Mouse (Mus musculus) small intestine, adult 2 months (tissue): ENCODE data around the gene Nod2. TPM values are rescaled to one million over a fixed set of nuclear protein-coding genes. Genes with fewer than 3 reads are reported as not detected.
"Not testable (repeated sequence)": the region's sequence is repeated elsewhere in the genome, so short reads cannot be mapped to it uniquely, and the experiment has no call there.

Experiments
- H3K27ac ChIP-seq: fragments of 200-500 bp; 2 replicates; pipeline ENCODE4 v1.5.1; 2012; ENCODE audit warnings: low read depth, low read length, control low read depth, inconsistent platforms; ENCODE audit not compliant: insufficient read depth
- H3K27me3 ChIP-seq: fragments of 200-500 bp; 2 replicates; pipeline ENCODE4 v1.6.1; 2012; ENCODE audit warnings: mild to moderate bottlenecking, moderate library complexity, low read length, inconsistent platforms; ENCODE audit not compliant: control insufficient read depth, insufficient read depth
- H3K36me3 ChIP-seq: fragments of 200-500 bp; 2 replicates; pipeline ENCODE4 v1.6.1; 2012; ENCODE audit warnings: mild to moderate bottlenecking, low read length, control low read depth, inconsistent platforms; ENCODE audit not compliant: control insufficient read depth, insufficient read depth
- H3K4me1 ChIP-seq: fragments of 200-500 bp; 2 replicates; pipeline ENCODE4 v1.6.1; 2012; ENCODE audit warnings: low read length, inconsistent platforms, mixed read lengths; ENCODE audit not compliant: control insufficient read depth, insufficient read depth, insufficient read length
- H3K4me3 ChIP-seq: fragments of 200-500 bp; 2 replicates; pipeline ENCODE4 v1.5.1; 2012; ENCODE audit warnings: low read depth, mild to moderate bottlenecking, control low read depth, inconsistent platforms, low read length, moderate library complexity
- CTCF ChIP-seq: fragments of 200-500 bp; IDR thresholded peaks from 2 replicates; pipeline ENCODE4 v1.5.1; 2012; ENCODE audit warnings: low read depth, mild to moderate bottlenecking, control low read depth, inconsistent platforms, low read length, moderate library complexity, mixed read lengths; ENCODE audit not compliant: insufficient replicate concordance, insufficient read length; ENCODE audit errors: extremely low read depth
- POLR2A ChIP-seq: fragments of 200-500 bp; IDR thresholded peaks from 2 replicates; pipeline ENCODE4 v1.6.1; 2012; ENCODE audit warnings: low read depth, mild to moderate bottlenecking, control low read depth, inconsistent platforms, low read length, moderate library complexity
- WGBS: fragments of 180-500 bp; shearing (Covaris S2); methylation state at CpG from one replicate; pipeline ENCODE4 v1.1.7; 2018; 5-methylcytosine and 5-hydroxymethylcytosine counted together
- polyA plus RNA-seq: library from polyadenylated mRNA; depleted of rRNA; stranded (reverse); fragments of >200 nt; gene quantifications from 2 replicates; pipeline ENCODE4 v1.2.3, GENCODE M21; 2012

The Nod2 gene
- polyA plus RNA-seq, 1 experiment = 2.2 TPM

- Histone ChIP-seq H3K4me1 (peaks cover 36% of the 10 kb centered on the region), H3K36me3 (no peaks in the 10 kb centered on the region), H3K27ac (no peak overlapping the region), H3K27me3 (no peaks in the 10 kb centered on the region), H3K4me3 (peak overlapping the region; percentile 74; the same call in 1 of the 2 replicates)
- TF ChIP-seq POLR2A (no peak), CTCF (no peak)
Measured at GRCm38 (mm10) chr8:88648322-88648721, 1.2 kb downstream of the Nod2 start.

GRCm38 (mm10) chr8:88650016-88650708 lies 3.0 kb downstream of the Nod2 start:
- TF ChIP-seq POLR2A = no peak
- TF ChIP-seq CTCF = no peak
- Histone ChIP-seq H3K27me3 (no peaks in the 10 kb centered on the region), H3K4me3 (no peak overlapping the region), H3K36me3 (no peaks in the 10 kb centered on the region), H3K4me1 (peaks cover 30% of the 10 kb centered on the region), H3K27ac (peak overlapping the region; percentile 42)
- WGBS = 33% methylated on average over 6 of the region's 6 CpGs

GRCm38 (mm10) chr8:88651122-88651521 lies 4.0 kb downstream of the Nod2 start:
- H3K27me3 ChIP-seq, H3K36me3 ChIP-seq: not testable (repeated sequence)
- Histone ChIP-seq H3K4me3 (peak overlapping the region; percentile 14; the same call in 1 of the 2 replicates), H3K27ac (peak overlapping the region; percentile 42; the same call in 1 of the 2 replicates), H3K4me1 (peaks cover 30% of the 10 kb centered on the region)
- WGBS = 34% methylated on average over 4 of the region's 4 CpGs

DNA sequence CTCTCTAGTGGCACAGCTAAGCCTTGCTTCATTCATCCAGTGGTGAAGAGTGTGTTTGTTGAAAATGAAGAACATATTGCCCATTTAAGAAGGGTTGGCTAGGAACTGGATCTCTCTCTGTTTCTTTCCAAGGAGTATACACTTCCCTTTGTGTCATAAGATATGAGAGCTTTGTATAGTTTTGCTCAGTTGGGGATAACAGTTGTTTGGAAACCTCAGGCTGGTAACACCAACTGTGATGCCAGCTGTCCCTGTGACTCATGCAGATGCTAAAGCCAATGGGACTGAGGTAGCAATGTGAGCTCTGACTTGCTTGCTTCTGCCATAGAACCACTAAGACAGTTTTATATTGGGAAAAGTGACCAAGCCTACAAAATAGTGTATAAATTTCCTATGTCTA lies 8.2 kb downstream of the Nod2 start:
- Histone ChIP-seq H3K4me1 (peaks cover 9% of the 10 kb centered on the region), H3K4me3 (no peak overlapping the region), H3K36me3 (no peaks in the 10 kb centered on the region), H3K27ac (no peak overlapping the region), H3K27me3 (no peaks in the 10 kb centered on the region)
- no peak for TF ChIP-seq CTCF
- no peak for TF ChIP-seq POLR2A

DNA sequence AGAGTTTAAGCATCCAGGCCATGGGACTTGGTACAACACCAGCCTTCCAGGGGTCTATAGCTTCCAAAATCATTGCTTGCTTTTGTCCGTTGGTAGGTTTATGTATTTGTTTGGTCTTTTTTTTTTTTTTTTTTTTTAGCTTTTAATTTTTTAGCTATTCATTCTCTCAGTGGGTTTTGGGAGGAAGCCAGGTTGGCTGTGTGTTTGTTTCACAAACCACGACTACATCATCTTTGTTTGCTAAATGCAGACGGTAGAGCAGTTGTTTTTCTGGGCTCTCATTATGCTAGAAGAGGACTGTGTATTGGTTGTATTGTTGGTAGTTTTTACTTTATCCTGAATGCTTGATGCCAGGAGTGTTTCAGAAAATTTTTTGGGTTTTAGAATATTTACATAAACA lies 12.8 kb downstream of the Nod2 start:
- H3K4me1 ChIP-seq = peaks cover 6% of the 10 kb centered on the region
- 67% methylated on average over 3 of the region's 3 CpGs for WGBS

GRCm38 (mm10) chr8:88662401-88662821 lies 15.3 kb downstream of the Nod2 start:
- Histone ChIP-seq H3K27ac (no peak overlapping the region), H3K36me3 (peaks cover 4% of the 10 kb centered on the region; the same call in 1 of the 2 replicates), H3K27me3 (no peaks in the 10 kb centered on the region), H3K4me3 (no peak overlapping the region), H3K4me1 (peaks cover 19% of the 10 kb centered on the region)
- TF ChIP-seq POLR2A (no peak), CTCF (no peak)
- 84% methylated on average over 6 of the region's 6 CpGs for WGBS

More for the DNA sequence above, 12.8 kb downstream of the Nod2 start:
- no peaks in the 10 kb centered on the region for H3K27me3 ChIP-seq
- H3K27ac ChIP-seq = no peak overlapping the region
- no peak overlapping the region for H3K4me3 ChIP-seq
- H3K36me3 ChIP-seq = peaks cover 4% of the 10 kb centered on the region; the same call in 1 of the 2 replicates
- TF ChIP-seq POLR2A = no peak
- no peak for TF ChIP-seq CTCF

GRCm38 (mm10) chr8:88664121-88664520 lies 17.0 kb downstream of the Nod2 start:
- Histone ChIP-seq H3K4me1 (peaks cover 19% of the 10 kb centered on the region), H3K27me3 (no peaks in the 10 kb centered on the region), H3K36me3 (peaks cover 4% of the 10 kb centered on the region; the same call in 1 of the 2 replicates), H3K27ac (no peak overlapping the region), H3K4me3 (no peak overlapping the region)
- TF ChIP-seq POLR2A = no peak
- no peak for TF ChIP-seq CTCF
- 90% methylated on average over 16 of the region's 16 CpGs for WGBS
